Mouse (Mus musculus) embryo, embryonic 10 days (tissue): ENCODE measurements around the gene Ccdc97.

Source experiments
- DNase-seq: peaks from one replicate; pipeline ENCODE4 v3.0.0-alpha.2; 2015; ENCODE audit warnings: low spot score

Gene Ccdc97

GRCm38 (mm10) chr7:25688810-25689586, 29.9 kb downstream of the Ccdc97 start:
- DNase-seq = peak; percentile 74

DNA sequence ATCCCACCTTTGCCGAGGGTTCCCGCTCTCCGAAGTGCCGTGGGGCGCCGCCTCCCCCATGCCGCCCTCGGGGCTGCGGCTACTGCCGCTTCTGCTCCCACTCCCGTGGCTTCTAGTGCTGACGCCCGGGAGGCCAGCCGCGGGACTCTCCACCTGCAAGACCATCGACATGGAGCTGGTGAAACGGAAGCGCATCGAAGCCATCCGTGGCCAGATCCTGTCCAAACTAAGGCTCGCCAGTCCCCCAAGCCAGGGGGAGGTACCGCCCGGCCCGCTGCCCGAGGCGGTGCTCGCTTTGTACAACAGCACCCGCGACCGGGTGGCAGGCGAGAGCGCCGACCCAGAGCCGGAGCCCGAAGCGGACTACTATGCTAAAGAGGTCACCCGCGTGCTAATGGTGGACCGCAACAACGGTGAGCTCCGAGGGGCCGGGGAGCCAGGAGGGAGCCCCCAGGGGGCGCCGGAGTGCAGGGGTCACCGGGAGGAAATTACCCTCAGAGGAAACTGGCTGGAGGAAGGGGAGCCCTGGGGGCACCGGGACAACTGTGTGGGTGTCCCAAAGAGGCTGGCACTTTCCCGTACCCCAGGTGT, 31.0 kb downstream of the Ccdc97 start:
- DNase-seq = peak; percentile 43

DNA sequence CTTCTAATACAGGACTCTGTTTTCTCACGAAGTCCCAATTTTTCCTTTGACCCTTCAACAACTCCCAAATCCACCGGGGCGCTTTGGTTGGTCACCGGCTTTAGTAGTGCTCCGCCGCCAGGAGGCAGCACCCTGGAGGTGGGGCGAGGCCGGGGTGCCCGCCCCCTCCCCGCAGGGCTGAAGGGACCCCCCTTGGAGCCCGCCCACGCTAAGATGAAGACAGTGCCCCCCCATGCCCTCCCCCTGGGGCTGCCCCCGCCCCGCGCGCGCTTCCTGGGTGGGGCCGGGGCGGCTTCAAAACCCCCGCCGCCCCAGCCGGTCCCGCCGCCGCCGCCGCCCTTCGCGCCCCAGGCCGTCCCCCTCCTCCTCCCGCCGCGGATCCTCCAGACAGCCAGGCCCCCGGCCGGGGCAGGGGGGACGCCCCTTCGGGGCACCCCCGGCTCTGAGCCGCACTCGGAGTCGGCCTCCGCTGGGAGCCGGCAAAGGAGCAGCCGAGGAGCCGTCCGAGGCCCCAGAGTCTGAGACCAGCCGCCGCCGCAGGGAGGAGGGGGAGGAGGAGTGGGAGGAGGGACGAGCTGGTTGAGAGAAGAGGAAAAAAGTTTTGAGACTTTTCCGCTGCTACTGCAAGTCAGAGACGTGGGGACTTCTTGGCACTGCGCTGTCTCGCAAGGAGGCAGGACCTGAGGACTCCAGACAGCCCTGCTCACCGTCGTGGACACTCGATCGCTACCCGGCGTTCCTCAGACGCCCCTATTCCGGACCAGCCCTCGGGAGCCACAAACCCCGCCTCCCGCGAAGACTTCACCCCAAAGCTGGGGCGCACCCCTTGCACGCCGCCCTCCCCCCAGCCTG, 32.0 kb downstream of the Ccdc97 start, which contains the start of gene Tgfb1:
Gene Tgfb1 (plus strand): TSS at position 323 of the 852 bp plus-strand sequence.
- peak; percentile 77 for DNase-seq

DNA sequence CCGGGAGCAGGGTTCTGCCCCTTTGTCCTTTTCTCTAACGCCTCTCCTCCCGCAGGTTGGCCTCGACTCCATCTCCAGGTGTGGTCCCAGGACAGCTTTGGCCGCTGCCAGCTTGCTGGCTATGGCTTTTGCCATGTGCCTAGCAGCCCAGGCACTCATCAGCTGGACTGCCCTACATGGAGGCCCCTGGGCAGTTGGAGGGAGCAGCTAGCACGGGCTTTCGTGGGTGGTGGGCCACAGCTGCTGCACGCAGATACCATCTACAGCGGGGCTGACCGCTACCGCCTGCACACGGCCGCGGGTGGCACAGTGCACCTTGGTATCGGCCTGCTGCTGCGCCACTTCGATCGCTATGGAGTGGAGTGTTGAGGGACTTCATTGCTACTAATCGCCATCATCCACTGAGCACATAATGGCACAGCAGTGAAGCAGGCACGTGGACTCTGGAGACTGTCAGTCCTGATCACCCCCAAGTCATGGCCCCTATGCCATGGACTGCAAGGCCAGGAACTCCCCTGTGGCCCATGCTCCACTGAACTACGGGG, 32.9 kb downstream of the Ccdc97 start:
- no peak for DNase-seq

DNA sequence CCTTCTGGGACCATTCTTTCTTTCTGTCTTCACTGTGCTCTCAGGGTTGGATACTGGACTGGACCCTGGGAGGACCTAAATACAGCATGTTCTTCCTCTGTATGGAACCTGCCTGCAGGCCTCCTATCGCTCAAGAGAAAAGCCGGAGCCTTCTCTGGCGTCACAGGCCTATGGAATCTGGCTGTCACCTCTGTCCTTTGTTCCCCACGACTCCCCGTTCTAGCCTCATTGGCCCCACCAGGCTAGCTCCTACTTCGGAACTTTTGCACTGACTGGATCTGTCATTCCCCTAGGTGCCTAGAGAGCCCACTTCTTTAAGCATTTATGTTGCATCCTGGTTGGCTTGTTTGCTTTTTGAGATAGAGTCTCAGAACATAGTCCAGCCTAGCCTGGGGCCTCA, 34.2 kb downstream of the Ccdc97 start:
- no peak for DNase-seq

GRCm38 (mm10) chr7:25683474-25684180, 35.3 kb downstream of the Ccdc97 start:
- no peak for DNase-seq

DNA sequence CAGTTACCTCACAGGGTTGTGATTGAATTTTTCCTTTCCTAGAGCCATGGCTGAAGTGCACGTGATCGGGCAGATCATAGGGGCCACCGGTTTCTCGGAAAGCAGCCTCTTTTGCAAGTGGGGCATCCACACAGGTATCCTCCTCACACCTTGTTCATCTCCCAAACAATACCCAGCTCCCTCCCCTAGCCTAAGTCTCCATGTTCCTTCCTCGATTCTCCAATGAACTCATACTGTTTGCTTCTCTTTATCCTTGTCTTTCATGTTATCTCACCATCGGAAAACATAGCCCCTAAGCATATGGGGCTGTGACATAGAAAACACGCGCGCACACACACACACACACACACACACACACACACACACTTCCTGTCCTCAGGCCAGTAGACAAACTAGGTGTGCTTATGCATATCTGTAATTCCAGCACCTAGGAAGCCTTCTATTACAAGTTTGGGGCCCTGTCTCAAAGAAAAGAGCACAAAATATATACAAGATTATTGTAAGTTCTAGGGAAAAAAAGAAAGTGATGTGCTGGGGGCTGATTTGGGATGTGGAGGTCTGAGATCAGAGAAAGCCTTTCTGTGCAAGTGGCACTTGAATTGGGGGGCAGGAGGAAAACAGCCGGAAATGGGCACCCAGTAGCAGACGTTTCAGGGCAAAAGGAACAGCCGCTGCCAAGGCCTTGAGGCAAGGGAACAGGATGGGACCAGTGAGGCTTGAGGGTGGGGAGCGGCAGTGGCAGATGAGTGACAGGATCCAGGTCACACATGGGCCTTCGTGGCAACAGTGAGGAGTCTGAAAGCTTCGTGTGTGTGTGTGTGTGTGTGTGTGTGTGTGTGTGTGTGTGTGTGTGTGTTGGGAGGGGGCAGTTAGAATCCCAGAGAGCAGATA, 37.3 kb downstream of the Ccdc97 start:
- no peak for DNase-seq

GRCm38 (mm10) chr7:25680514-25681258, 38.2 kb downstream of the Ccdc97 start, which contains the start of gene B9d2:
TSS of gene B9d2 (plus strand) at chr7:25680780.
- peak; percentile 97 for DNase-seq

GRCm38 (mm10) chr7:25679971-25680370, 38.9 kb downstream of the Ccdc97 start:
- no peak for DNase-seq

GRCm38 (mm10) chr7:25677013-25677412, 41.9 kb downstream of the Ccdc97 start:
- no peak for DNase-seq

DNA sequence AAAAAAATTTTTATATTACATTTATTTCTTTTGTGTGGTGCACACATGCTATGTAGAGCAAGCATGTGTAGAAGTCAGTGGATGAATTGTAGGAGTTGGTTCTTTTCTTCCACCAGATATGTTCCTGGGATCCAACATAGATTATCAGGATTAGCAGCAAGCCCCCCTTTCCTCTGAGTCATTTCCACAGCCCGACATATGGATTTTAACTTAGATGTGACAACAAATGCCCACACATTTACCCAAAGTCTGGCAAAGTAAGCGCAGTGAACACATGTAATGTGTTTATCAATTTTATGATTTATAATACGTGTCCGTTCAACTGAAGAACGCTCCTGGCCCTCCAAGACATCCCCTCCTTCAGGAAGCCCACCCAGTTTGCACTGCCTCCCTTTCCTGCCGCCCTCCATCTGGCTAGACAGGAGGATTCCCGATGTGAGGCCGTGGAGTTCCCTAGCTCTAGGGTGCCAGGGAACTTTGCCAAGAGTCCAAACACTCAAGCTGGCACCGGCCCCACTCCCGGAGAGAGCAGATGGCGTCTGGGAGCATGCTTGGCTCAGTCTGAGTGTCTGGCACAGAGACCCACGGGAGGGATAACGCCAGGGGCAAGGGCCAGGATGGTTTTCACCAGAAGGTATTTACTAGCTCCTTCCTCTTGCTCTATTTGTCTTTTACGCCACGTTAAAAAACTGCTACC, 42.7 kb downstream of the Ccdc97 start:
- no peak for DNase-seq

GRCm38 (mm10) chr7:25675405-25675804, 43.5 kb downstream of the Ccdc97 start:
- DNase-seq = no peak

- no peak for DNase-seq
These were observed 44.1 kb downstream of the Ccdc97 start, which contains the start of gene Tmem91 for GRCm38 (mm10) chr7:25674719-25675300. TSS of gene Tmem91 (minus strand) at chr7:25675166.

GRCm38 (mm10) chr7:25674297-25674696, 44.6 kb downstream of the Ccdc97 start:
- DNase-seq = no peak

DNA sequence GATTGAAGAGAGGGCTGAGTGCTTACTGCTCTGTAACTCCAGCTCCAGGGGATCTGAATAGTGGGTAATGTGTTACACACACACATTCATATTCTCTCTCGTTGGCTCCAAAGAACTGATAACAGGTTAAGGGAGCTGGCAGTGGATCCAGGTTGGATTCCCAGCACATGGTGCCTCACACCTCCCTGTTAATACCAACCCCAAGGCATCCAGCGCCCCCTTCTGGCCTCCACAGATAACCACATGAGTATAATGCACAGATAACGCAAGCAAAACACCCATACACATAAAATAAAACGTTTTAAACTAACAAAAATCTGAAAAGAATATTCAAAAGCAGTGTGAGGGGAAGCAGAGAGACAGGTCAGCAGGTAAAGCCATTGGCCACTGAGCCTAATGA, 46.4 kb downstream of the Ccdc97 start:
- no peak for DNase-seq

DNA sequence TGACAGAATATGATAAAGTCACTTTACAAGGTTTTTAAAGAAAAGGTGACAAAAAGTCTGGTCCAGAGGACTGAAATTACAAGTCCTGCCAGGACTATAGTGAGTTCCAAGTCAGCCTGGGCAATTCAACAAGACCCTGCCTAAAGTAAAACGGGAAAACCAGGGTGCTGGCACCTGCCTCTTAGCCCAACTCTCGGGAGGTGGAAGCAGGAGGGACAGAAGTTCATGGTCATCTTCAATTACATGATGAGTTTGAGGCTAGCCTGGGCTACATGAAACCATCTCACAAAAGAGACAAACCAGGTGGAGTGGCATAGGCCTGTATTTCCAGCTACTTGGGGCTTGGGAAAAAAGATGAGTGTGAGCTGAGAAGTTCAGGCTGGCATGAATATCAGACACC, 47.2 kb downstream of the Ccdc97 start:
- no peak for DNase-seq

DNA sequence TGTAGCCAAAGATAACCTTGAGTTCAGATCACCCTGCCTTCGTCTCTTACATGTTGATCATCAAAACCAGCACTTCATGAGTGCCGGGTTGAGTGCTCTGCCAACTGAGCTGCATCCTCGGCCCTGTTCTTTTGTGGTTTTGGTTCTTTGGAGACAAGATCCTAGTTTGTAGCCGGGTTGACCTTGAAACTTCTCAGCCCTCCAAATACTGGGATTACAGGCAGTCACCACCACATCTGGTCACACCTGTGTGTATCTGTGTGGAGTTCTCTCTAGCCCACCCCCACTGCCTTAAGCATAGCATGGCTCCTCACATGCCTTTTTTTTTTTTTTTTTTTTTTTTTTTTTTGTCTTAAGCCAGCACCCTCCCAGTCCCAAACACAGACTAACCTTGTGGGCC, 48.8 kb downstream of the Ccdc97 start:
- no peak for DNase-seq

- DNase-seq = no peak
These were observed 49.3 kb downstream of the Ccdc97 start for GRCm38 (mm10) chr7:25669631-25670030.

GRCm38 (mm10) chr7:25669158-25669557, 49.7 kb downstream of the Ccdc97 start:
- DNase-seq = no peak
